Mouse (Mus musculus) fat pad, adult 2 months (tissue): ENCODE measurements around the gene Phactr1.

Source experiments
- DNase-seq: peaks from one replicate; pipeline ENCODE4 v3.0.0-alpha.2; 2011; ENCODE audit warnings: low read depth, low spot score; ENCODE audit errors: extremely low read depth

The Phactr1 gene

GRCm38 (mm10) chr13:43015768-43016167 is 335.3 kb downstream of the Phactr1 start:
- DNase-seq: no peak

- no peak for DNase-seq
Measured at GRCm38 (mm10) chr13:43018863-43019262, 338.4 kb downstream of the Phactr1 start.

GRCm38 (mm10) chr13:43021031-43021430 is 340.6 kb downstream of the Phactr1 start:
- DNase-seq: no peak

- DNase-seq: no peak
Measured at GRCm38 (mm10) chr13:43023005-43023404, 342.6 kb downstream of the Phactr1 start.

DNA sequence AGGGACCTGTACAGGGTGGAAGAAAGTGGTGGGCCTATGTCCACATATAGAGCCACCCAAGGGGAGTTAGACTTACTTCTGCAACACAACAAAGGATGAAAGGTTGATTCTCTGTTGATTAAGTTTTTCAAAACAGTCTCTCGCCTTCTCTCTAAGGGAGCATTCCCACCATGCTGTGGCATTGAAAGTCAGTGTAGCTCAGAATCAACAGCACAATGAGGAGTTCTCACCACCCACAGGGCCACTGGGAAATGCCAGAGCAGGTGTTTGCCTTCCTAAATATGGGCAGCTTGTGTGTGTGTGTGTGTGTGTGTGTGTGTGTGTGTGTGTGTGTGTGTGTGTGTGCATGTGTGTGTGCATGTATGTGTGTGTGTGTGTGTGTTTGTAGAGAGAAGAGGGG is 347.1 kb downstream of the Phactr1 start:
- DNase-seq: no peak

GRCm38 (mm10) chr13:43030222-43030621 is 349.8 kb downstream of the Phactr1 start:
- DNase-seq: no peak

- no peak for DNase-seq
Measured at GRCm38 (mm10) chr13:43032451-43032850, 352.0 kb downstream of the Phactr1 start.

- DNase-seq: no peak
Measured at GRCm38 (mm10) chr13:43036510-43036909, 356.1 kb downstream of the Phactr1 start.

GRCm38 (mm10) chr13:43042766-43043165 is 362.3 kb downstream of the Phactr1 start:
- DNase-seq: no peak

DNA sequence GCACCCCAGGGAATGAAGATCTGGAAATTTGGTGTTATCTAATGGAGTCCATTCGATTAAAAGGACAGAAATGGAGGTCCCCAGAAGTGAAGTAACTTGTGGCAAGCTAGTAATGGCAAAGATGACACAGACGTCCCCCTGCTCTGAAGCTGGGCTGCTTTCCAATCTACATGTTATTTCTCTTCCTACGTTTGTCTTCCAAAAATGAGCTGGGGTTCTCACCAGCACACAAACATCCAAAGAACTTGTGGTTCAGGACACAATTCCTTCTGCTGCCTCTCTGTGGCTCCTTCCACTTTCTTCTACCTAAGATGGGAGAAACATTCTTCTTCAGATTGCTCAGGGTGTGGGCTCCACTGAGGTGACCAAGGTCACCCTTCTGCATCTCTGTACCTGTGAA is 368.1 kb downstream of the Phactr1 start:
- no peak for DNase-seq

- DNase-seq: no peak
Measured at GRCm38 (mm10) chr13:43053201-43053600, 372.8 kb downstream of the Phactr1 start.

DNA sequence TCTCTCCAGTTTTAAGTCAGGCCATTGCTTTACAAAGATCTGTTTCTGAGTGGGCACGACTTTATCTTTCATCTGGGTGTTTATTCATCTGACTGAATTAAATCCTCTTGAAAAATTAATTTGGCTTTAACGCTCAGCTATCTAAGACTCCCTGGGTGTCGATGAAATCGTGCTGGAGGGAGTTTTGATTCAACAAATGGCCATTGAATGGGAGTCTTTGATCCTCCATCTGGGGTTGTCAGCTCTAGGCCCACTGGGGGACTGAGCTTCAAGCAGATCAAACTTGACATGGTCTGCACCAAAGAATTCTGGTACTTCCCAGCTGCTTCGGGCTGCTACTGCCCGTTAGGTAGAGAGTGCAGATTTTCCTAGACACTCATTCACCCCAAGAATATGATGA is 374.7 kb downstream of the Phactr1 start:
- DNase-seq: no peak

- DNase-seq: no peak
Measured at GRCm38 (mm10) chr13:43057104-43057503, 376.7 kb downstream of the Phactr1 start.

DNA sequence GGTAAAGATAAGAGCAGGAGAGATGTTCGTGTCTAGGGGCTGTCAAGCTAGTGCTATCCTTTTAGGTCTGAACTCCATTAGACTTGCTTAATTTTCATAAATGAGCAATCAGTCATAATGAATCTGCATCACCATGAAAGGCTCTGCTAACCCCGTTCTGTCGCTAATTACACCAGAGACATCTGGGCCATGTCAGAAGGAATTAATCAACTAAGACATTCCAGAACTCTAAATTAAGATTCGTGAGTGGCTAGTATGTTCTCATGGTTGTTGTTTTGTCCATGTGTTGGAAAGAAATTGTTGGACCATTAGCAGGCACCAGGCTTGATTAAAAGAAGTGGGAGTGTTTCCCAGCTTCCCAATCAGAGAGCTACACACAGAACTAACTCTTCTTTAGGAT is 382.9 kb downstream of the Phactr1 start:
- DNase-seq: no peak

- DNase-seq: no peak
Measured at GRCm38 (mm10) chr13:43068716-43069265, 388.4 kb downstream of the Phactr1 start.

DNA sequence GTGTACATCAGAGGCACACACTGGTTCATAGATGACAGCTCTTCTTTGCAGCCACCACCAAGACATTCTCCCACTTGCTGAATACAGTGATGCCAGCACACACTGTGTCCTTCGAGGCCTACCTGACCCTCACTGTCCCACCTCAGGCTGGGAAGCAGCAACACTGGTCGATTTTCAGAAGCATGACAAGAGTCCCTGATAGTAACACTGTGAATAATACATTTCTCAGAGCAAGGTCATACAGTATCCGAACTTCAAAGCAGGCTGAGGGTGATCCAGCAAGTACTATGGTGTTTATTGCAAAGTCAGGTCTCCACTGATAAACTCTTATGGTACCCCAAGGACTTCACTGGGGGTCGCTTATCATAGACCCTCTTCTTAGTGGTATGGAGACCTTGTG is 390.1 kb downstream of the Phactr1 start:
- DNase-seq: no peak

DNA sequence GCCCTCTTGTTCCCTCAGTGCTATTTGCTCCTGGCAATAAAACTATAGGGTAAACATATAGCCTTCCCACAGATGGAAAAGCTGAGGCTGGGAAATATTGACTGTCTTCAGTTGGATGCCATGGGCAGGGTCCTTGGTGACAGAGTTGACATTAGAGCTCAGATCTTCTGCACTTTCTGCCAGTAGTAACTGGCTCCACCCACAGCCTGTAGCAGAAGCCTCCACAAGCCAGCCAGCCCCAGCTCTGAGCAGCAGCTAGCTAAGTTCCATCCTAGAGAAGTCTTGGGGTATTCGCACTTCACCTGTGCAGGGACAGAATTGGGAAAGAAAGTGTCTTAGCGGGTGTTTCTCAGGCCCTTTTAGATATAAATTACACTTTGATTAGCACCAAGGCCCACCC is 390.5 kb downstream of the Phactr1 start:
- no peak for DNase-seq

DNA sequence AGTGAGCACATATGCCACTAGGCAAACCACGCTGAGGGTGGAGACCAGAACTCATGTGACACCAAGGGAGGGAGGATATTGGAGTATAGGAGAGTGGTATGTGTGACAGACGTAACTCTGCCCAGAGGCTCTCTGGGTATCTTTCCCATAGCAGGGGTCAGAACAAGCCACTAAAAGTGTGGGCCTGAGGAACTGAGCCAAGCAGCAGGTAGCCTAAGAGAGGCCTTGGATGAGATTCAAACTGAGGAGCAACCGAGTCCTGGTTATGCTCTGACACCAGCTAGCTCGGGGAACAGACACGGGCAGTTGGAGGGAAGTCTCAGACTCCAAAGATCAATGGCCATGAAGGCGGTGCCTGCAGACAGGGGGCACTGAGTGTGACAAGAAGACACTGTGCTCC is 395.0 kb downstream of the Phactr1 start:
- DNase-seq: no peak

DNA sequence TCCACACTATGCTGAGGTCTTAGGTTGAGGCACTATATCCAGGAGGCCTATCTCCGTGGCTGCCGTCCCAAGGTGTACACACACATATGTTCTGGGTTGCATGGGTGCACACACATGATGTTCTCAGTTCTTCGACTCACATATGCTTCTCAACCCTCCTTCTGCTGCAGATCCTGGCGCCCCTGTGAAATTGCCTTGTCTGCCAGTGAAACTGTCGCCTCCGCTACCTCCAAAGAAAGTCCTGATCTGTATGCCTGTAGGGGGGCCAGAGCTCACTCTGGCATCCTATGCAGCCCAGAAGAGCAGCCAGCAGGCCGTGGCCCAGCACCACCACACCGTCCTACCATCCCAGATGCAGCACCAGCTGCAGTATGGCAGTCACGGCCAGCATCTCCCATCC is 397.1 kb downstream of the Phactr1 start:
- DNase-seq: no peak

GRCm38 (mm10) chr13:43085226-43085625 is 404.8 kb downstream of the Phactr1 start:
- no peak for DNase-seq

DNA sequence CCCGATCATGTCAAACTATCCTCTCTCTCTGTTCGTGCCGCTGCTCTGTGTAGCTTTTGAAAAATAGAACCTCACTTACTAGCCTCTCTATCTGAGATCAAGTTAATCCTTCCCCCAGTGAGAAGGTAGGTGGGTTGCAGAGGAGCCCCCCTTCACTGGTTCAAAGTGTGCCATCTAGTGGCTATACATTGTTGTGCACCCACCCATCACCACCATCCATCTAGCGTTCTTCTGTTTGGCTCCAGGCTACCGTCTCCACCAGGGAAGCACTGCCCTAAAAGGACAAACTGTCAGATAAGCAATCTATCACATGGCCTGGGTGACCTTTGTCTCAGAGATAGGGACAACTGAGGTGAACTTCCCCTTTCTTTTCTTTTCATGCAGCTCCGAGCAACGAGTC is 413.9 kb downstream of the Phactr1 start:
- DNase-seq: no peak

DNA sequence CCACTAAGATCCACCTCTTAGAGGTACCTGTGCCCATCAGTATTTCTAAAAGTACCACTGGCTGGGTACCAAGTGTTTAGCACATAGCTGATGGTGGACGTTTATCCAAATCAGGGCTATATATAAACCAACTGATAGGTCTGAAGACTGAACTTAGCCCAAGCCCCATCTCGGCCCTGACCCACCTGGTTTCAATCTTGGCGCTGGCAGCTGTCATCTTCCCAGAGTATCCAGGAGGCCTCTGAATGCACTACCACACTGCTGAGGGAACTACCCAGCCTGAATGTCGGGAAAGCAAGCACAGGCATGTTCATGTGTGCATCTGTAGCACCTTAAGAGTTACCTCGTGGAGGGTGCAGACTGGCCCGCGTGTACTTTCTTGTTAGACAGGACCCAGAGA is 422.5 kb downstream of the Phactr1 start:
- no peak for DNase-seq

DNA sequence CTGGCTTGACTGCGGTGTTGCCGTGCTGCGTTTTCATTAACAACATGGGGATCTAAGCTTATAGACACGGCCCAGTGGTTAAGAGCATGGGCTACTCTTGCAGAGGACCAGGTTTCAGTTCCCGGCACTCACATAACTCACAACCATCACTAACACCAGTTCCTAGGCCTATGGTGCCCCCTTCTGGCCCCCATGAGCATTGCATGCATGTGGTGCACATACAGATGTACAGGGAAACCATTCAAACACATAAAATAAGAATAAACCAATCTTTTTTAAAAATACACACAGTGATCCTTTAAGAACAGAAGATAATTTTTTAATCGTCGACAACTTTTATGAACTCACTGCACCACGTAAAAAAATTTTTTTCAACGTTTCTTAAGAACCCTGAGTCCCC is 424.1 kb downstream of the Phactr1 start:
- DNase-seq: no peak

DNA sequence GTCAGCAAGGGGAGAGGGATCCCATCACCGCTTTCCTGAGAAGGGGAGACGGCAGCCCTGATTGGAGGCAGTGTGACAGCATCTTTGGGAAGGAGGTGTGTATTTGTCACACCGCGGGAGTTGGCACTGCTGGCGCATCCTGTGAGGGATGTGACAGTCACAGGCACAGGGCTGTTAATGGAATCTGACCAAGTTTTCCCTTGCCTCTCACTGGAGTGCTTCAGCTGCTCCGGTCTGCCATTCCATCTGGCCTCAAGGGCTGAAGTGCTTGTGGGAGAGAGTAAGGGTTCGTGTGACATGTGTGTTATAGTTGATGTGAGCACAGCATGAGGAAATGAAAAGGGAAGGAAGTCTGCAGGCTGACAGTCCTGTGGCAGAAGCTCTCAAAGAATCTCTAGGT is 431.9 kb downstream of the Phactr1 start:
- no peak for DNase-seq
